Mouse (Mus musculus) lung, adult 2 months (tissue): ENCODE results near the gene BC004004. TPM values are rescaled to one million over a fixed set of nuclear protein-coding genes. Genes with fewer than 3 reads are reported as not detected.
"Not testable (repeated sequence)": the region's sequence is repeated elsewhere in the genome, so short reads cannot be mapped to it uniquely, and the experiment has no call there.

ENCODE experiments used
- DNase-seq: peaks from one replicate; pipeline ENCODE4 v3.0.0; 2022
- H3K4me1 ChIP-seq: fragments of 200-500 bp; 2 replicates; pipeline ENCODE4 v1.6.1; 2011; ENCODE audit warnings: low read length; ENCODE audit not compliant: control insufficient read depth, insufficient read depth
- H3K4me3 ChIP-seq: fragments of 200-500 bp; replicated peaks from 2 replicates; pipeline ENCODE3; 2011; ENCODE audit warnings: low read depth, mild to moderate bottlenecking, control low read depth, low read length; ENCODE audit errors: extremely low read depth
- CTCF ChIP-seq: fragments of 200-500 bp; IDR thresholded peaks from 2 replicates; pipeline ENCODE4 v1.5.1; 2011; ENCODE audit warnings: mild to moderate bottlenecking, low read length, control low read depth; ENCODE audit not compliant: insufficient read depth
- POLR2A ChIP-seq: fragments of 200-500 bp; IDR thresholded peaks from 2 replicates; pipeline ENCODE4 v1.6.1; 2011; ENCODE audit warnings: low read depth, mild to moderate bottlenecking, control low read depth, low read length, borderline replicate concordance; ENCODE audit errors: extremely low read depth
- WGBS: fragments of 180-500 bp; shearing (Covaris S2); methylation state at CpG from one replicate; pipeline ENCODE4 v1.1.7; 2018; 5-methylcytosine and 5-hydroxymethylcytosine counted together
- polyA plus RNA-seq: library from polyadenylated mRNA; depleted of rRNA; stranded (reverse); fragments of >200 nt; gene quantifications from 2 replicates; pipeline ENCODE4 v1.2.3, GENCODE M21; 2012

The BC004004 gene
- polyA plus RNA-seq, 1 experiment, result 70.8 TPM

DNA sequence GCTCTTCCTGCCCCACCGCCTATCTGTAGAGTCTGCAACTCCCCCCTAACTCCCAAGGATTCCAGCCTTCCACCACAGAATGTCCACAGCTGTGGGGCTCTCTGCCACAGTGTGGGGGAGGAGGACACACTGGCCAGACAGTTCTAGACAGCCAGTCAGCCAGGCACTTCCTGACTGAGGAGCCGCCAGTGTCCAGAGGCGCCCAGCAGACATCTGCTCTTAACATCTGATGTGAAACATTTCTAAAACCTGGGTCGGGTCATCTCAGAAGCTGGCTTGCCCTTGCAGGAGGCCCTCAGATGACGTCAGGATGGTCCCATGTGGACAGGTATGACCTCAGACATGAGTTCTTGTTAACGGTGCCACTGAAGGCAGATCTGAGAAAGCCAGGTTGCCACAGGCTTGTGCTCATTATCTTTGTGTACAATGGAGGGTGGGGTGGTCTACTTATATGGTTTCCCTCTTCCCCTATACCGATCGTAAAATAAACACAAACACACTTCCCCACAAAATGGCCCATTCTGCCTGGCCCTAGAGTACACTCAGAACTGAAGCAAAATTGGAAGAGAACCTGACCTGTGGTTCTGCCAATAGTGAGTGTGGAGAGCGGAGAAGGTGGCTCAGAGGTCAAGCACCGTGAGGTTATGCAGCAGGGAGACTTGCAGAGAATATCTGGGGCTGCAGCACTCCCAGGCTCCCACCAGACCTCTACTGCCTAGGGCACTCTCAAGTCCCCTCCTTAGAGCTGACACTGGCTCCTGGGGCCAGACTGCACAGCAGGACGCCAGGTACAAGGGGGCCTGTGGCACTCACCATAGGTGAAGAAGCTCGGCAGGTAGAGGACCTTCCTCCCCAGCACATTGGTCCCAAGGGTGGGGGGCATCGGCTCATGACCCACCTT lies 73.7 kb downstream of the BC004004 start:
- Histone ChIP-seq H3K4me1 (peaks cover 24% of the 10 kb centered on the region), H3K4me3 (no peak overlapping the region)
- DNase-seq, result peak; percentile 33
- TF ChIP-seq CTCF (no peak), POLR2A (no peak)
- WGBS, result 34% methylated on average over 13 of the region's 13 CpGs

- H3K4me3 ChIP-seq, result no peak overlapping the region
- H3K4me1 ChIP-seq, result peaks cover 24% of the 10 kb centered on the region
- 67% methylated on average over 5 of the region's 5 CpGs for WGBS
- TF ChIP-seq POLR2A, result no peak
- TF ChIP-seq CTCF, result no peak
- peak; percentile 14 for DNase-seq
Observed at GRCm38 (mm10) chr17:29343241-29343640, 74.7 kb downstream of the BC004004 start.

- H3K4me1 ChIP-seq, result peaks cover 24% of the 10 kb centered on the region
- 75% methylated on average over 12 of the region's 12 CpGs for WGBS
- H3K4me3 ChIP-seq, result no peak overlapping the region
- DNase-seq, result no peak
- TF ChIP-seq POLR2A, result no peak
- TF ChIP-seq CTCF, result no peak
Observed at GRCm38 (mm10) chr17:29345272-29345671, 76.7 kb downstream of the BC004004 start.

- 3% methylated on average over 11 of the region's 11 CpGs for WGBS
- DNase-seq, result peak; percentile 43
- Histone ChIP-seq H3K4me3 (peak overlapping the region; percentile 79), H3K4me1 (peaks cover 16% of the 10 kb centered on the region)
- no peak for TF ChIP-seq POLR2A
- no peak for TF ChIP-seq CTCF
Observed at GRCm38 (mm10) chr17:29346496-29347125, 78.0 kb downstream of the BC004004 start.

GRCm38 (mm10) chr17:29347126-29347644 lies 78.6 kb downstream of the BC004004 start:
- H3K4me3 ChIP-seq, result peak overlapping the region; percentile 79
- H3K4me1 ChIP-seq, result peaks cover 11% of the 10 kb centered on the region
- TF ChIP-seq CTCF (no peak), POLR2A (peak; percentile 8; the same call in 1 of the 2 replicates)
- DNase-seq, result no peak
- WGBS, result under 1% methylated on average over 43 of the region's 45 CpGs

- WGBS, result 1% methylated on average over 45 of the region's 53 CpGs
- DNase-seq, result peak; percentile 100
- peak within 1 kb of the TSS; percentile 79 for H3K4me3 ChIP-seq
- H3K4me1 ChIP-seq, result peaks cover 6% of the 10 kb centered on the region
- TF ChIP-seq POLR2A (peak; percentile 85), CTCF (no peak)
Observed at GRCm38 (mm10) chr17:29347645-29348256, 79.2 kb downstream of the BC004004 start, which contains the start of gene Mtch1. TSS of gene Mtch1 (minus strand) at chr17:29347934.

DNA sequence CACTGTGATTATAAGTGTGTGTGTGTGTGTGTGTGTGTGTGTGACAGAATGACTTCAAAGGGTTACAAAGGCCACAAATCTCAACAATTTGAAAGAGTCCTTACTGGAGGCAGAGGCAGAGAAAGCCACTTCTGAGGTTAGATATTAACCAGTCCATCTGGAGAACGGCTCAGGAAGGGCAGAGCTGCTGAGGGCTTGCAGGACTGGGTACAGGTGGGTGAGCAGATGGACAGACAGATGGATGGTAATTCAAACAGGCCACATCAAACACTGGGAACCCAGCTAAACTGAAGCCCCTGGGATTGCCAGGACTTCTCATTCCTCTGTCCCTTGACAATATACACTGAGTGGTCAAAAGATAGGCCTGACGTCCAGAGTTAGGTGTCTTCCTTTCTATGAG lies 80.4 kb downstream of the BC004004 start:
- H3K4me3 ChIP-seq, result no peak overlapping the region
- 70% methylated on average over 2 of the region's 2 CpGs for WGBS
- TF ChIP-seq POLR2A (no peak; the same call in 1 of the 2 replicates), CTCF (no peak)
- peaks cover 6% of the 10 kb centered on the region for H3K4me1 ChIP-seq
- no peak for DNase-seq

DNA sequence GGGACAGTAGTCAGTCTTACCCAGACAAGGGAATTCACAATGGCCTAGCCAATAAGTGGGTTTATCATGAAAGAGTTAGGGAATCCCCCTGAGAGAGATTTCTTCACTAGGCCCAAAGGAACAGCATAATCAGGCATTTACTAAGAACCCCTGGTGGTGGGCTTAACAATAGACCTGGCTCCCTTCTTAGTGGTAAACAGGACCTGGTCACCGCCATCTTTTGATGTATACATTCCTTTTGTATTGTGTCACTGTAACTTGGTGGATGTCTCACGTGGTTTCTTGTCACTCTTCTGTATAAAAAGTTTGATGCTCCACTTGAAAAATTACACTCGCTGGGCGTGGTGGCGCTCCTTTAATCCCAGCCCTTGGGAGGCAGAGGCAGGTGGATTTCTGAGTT lies 82.5 kb downstream of the BC004004 start:
- not testable (repeated sequence) for DNase-seq, H3K4me3 ChIP-seq
- peaks cover 13% of the 10 kb centered on the region for H3K4me1 ChIP-seq
- WGBS, result 77% methylated on average over 5 of the region's 5 CpGs

DNA sequence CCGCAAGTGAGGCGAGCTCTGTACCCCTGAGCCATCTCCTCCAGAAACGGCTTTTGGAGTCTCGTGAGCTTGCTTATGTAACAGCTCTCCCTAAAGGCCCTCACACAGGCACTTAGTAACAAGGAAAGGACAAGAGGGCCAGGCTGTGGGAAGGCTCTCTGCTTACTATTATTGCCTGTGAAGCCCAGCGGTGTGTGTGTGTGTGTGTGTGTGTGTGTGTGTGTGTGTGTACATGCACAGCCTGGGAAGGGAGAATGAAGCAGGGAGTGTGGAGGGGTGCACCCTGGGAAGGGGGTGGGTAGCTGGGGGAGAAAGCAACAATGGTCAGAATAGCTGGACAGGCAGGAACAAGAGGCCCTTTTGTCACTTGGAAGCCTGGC lies 86.9 kb downstream of the BC004004 start:
- 48% methylated on average over 5 of the region's 5 CpGs for WGBS
- Histone ChIP-seq H3K4me1 (peaks cover 10% of the 10 kb centered on the region; the same call in 1 of the 2 replicates), H3K4me3 (no peak overlapping the region)
- no peak for TF ChIP-seq POLR2A
- no peak for TF ChIP-seq CTCF
- DNase-seq, result no peak

DNA sequence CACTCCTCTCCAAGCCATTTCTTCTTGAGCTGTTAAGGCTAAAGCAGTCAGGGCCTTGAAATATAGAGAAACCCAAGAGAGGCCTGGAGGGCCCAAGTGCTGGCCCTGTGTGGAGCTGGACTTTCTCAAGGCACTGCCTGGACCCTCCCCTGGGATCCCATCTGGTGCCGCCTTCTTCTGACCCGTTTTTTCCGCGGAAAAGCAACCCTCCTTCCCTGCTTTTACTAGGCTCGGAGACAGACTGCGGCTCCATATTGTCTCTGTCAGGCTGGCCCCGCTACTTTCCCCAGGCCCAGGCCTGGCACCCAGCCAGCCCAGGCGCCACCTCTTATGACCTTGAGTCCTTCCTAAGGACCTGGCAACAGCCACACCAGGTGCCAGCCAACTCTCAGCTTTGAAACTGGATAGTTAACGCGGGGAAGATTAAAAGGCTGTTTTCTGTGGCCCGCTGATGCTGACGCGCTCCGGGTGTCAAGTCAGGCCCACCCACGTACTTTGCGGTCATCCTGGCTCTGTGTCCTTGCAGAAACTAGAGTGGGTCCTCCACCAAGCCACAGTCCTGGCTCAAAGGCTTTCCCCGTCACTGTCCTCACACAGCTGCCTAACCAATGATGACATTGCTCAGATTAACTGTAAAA lies 87.4 kb downstream of the BC004004 start:
- H3K4me1 ChIP-seq, result peaks cover 10% of the 10 kb centered on the region; the same call in 1 of the 2 replicates
- peak; percentile 72 for DNase-seq
- TF ChIP-seq CTCF (no peak), POLR2A (no peak)
- peak overlapping the region; percentile 55 for H3K4me3 ChIP-seq
- WGBS, result 17% methylated on average over 17 of the region's 17 CpGs
